Mouse (Mus musculus) bone marrow, adult 2 months (tissue): ENCODE measurements around the gene Slc25a33.

Experiments
- CTCF ChIP-seq: fragments of 200-500 bp; IDR thresholded peaks from 2 replicates; pipeline ENCODE4 v1.5.1; 2011; ENCODE audit warnings: low read length, control low read depth; ENCODE audit not compliant: control insufficient read depth, insufficient read depth
- POLR2A ChIP-seq: fragments of 200-500 bp; IDR thresholded peaks from 2 replicates; pipeline ENCODE4 v1.6.1; 2011; ENCODE audit warnings: low read depth, mild to moderate bottlenecking, control low read depth, low read length, borderline replicate concordance; ENCODE audit not compliant: control insufficient read depth

- TF ChIP-seq CTCF (no peak), POLR2A (no peak)
Measured at GRCm38 (mm10) chr4:149784901-149785300, 10.8 kb upstream of the Slc25a33 start.
